Mouse (Mus musculus): ENCODE results near the gene Gm26897.

The Gm26897 gene

DNA sequence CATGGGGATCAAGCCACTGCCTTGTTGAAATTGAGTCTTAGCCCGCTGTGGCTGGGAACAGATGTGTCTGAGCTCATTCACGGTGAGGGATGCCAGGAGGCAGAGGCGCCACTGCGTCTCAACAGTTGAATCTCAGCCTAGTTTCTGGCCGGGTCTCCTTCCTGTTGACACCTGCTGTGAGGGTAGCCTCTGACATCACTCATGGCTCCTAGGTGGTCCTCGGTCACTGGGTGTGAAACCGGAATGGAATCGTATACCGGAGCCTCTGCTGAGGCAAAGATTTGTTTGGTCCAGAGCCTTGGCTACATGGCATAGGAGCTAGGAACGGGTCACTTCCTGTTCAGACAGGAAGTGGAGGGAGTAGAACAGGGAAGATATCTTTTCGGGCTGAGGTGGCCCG lies at the start of gene Gm26897:
Gene Gm26897 (plus strand): TSS at position 74 of the 400 bp plus-strand sequence.
- DNase-seq = no peak

DNA sequence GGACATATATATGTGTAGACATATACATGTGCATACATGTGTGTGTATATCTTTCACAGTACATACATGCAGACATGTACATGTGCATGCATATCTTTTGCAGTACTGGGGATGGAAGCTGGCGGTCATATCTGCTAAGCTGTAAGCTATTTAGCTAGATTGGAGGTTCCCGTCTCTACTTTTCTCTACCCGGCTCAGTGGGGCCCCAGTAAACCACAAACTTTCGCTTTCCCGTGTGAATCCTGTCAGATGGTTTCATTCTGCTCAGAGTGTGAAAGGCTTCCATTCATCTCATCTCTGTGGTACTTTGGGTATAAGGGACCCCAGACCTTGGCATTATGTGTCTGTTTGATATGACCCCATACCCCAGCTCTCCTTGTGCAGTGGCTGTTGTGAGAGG lies 46.4 kb upstream of the Gm26897 start:
- DNase-seq = peak; percentile 56

DNA sequence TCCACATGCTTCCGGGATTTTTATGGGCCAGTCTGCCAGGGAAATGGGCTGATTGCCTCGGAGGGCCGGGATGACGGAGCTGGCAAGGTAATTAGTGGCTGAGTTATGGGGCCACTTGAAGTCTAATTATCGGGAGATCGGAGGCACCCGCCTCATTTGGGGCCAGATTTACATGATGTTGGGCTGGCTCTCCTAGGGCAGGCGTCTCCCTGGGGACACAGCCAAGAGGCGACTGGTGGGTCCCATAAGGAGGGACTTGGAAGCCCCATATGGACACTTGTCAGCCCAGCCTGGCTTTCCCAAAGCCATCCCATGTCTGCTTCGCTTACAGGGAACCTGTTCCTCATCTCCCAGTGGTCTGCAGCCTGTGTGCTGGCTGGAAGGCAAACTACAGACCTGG lies 45.1 kb upstream of the Gm26897 start:
- no peak for DNase-seq

DNA sequence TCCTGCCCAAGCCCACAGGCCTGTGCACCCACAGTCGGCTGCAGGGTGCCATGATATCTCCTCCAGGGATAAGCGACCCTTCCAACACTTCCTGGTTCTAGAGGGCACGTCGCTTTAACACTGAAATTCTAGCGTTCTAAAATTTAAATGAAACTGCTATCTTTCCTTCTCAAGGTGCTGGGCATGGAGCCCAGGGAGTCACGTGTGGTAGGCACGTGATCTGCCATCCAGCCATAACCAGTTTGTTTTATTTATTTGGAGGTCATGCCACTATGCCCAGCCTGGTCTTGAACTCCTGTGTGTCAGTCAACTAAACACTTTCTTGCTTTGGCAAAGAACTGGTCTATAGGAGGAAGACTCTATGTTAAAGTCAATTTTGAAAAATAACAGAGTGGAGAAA lies 35.7 kb upstream of the Gm26897 start:
- no peak for DNase-seq

DNA sequence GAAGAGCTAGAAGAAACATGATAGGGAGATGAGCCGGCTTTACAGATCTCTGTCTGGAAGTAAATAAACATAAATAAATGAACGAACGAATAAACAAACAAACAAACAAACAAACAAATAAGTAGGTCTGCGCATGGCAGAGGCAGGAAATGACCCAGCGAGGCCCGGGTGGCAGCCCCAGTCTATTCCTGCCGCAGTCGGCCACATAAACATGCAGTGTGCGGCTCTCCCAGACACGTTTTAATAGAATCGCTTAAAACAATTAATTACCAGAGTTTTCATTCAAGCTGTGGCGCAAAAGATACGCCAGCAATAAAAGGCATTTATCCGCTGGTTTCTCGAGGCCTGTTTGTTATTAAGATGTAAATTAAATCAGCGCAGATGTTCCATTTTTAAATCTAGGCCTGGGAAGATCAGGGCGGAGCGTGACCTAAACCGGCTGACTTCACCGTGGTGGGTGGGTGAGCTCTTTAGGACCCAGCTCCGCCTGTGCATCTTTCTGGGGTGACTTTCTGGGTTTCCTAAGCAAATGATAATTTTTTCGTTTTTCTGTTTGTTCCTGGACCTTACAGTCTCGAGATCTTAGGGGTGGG lies 33.9 kb upstream of the Gm26897 start:
- DNase-seq = no peak

DNA sequence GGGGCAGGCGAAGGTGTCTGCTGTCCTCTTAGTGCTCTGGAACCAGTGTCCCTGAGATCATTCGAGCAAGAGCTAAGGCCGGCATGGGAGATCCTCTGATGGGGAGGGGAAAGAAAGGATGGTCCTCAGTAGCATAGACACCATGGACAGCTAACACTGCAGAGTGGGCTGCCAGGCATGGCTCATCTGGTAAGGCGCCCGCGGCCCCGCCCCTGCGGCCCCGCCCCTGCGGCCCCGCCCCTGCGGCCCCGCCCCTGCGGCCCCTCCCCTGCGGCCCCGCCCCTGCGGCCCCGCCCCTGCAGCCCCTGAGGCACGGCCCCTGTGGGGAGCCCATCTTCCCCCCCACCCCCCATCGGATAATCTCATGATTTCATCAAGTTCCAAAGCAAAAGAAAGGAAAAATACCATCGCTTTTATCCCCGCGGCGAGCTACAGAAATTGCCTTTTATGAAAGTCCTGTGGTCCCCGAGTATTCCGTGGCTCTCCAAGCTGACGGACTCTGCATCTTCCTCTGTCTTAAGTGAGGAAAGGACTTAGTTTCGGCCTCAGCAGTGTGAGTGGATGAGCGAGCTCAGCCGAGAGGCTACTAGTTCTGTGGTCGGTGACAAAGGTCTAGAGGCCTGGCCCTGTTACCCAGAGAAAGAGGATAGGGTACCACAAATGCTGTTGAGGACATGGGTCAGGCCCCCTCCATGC lies 31.9 kb upstream of the Gm26897 start:
- no peak for DNase-seq

DNA sequence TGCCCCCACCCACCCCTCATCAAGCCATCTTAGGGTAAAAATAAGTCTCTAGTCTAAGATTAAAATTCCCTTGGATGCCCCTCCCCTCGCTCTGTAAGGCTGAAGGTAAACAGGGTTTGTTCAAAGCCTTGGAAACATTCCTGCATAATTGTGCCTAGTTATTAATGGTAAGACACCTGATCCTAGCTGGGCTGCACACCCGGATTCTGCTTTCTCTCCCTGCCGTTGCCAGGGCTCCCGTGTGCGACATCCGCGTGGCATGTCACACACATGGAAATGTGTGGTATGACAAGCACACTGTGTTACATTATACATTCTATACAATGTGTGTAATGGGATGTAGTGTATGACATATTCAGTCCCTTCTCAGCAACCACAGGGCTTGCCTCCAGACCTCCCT lies 30.1 kb upstream of the Gm26897 start:
- no peak for DNase-seq

DNA sequence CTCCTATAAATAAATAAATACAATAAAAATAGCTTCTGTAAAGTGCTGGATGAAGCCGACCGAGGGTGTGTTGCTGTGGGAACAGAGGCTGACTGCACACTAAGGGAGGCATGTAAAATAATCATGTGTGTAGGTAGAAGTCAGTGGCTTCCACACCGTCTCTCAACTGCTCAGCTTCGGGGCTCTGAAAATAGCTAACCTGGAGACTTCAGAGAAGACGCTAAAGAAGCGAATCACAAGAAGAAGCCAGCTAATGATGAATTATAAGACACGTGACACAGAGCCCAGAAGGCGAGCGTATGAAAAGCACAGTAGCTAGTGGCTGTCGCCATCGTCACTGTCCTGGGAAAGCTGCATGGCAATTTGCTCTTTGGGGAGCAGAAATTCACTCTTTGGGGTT lies 29.4 kb upstream of the Gm26897 start:
- no peak for DNase-seq

DNA sequence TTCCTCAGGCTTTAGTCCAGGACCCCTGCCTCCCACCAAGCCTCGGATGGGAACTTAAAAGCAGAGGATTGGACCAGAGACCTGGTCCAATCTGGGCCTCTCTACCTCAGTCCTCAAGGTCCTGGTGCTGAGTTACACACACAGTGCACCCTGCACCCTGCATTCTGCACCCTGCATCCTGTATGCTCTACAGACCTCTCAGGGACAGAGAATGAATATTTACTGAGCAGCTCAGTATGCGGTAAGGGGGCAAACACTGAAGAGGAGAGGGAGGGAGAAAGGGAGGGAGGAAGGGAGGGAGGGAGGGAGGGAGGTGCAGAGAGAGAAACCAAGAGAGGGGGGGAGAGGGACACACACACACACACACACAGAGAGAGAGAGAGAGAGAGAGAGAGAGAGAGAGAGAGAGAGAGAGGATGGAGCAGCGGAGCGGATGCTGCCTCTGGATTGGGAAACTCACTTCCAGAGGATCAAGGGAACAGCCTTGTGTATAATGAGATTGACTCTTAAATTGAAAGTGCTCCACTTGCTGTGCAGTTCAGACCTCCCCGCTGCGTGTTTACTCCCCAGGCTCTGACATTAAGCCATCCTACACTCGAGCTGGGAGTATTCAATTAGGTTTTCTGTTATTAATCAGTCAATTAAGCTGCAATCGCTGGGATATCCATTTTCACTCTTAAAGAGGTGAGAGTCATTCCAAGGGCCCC lies 24.4 kb upstream of the Gm26897 start:
- DNase-seq = no peak

DNA sequence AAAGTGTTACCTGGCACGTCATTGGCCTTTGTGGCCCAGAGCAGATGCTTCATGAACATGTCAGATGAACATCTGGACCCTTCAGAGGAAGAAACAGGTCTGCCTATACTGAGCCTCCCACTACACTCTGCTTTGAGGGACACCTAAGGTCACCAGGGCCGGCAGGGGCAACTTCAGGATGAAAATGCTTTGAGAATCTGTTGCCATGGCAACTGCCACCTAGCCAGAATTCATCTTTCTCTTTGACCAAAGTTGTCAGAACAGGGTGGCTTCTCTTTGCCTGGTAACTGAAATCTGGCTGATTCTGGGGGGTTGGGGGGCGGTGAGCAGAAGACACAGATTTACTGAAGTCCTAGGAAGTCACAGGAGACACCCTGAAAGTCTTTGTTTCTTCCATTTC lies 14.7 kb upstream of the Gm26897 start:
- DNase-seq = no peak

DNA sequence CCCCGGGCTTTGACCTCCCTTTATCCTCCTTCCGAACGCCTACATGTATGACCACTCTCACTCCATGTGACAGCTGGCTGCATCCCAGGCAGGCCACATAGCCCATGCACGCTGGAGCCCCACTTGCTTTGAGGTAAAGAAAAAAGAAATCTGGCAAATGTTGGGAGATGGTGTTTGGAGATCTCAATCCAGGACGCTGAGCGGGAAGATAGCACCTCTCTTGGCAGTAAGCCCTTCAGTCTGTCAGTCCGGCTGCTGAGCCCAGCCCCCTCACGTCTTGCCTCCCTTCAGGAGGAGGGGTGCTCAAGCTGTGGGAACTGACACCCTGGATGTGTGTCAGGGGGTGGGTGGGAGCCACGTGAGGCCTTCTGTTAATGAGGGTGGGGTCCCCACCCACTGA lies 13.0 kb upstream of the Gm26897 start:
- DNase-seq = no peak

DNA sequence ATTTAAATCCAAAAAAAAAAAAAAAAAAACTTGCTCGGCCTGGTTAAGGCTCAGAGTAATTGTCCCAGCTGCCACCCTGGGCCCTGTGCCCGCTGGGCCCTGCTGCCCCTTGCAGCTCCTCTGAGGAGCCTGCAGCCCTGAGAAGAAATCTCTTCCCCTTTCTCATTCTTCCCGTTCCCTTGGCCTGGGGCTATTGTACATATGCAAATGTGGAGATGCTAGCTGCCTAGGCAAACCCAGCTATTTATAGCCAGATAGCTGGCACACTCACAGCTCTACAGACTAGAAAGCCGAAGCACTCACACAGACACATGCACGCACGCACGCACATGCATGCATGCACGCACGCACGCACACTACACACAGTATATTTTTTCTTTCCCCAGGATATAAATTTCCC lies 9.0 kb upstream of the Gm26897 start:
- DNase-seq = no peak

DNA sequence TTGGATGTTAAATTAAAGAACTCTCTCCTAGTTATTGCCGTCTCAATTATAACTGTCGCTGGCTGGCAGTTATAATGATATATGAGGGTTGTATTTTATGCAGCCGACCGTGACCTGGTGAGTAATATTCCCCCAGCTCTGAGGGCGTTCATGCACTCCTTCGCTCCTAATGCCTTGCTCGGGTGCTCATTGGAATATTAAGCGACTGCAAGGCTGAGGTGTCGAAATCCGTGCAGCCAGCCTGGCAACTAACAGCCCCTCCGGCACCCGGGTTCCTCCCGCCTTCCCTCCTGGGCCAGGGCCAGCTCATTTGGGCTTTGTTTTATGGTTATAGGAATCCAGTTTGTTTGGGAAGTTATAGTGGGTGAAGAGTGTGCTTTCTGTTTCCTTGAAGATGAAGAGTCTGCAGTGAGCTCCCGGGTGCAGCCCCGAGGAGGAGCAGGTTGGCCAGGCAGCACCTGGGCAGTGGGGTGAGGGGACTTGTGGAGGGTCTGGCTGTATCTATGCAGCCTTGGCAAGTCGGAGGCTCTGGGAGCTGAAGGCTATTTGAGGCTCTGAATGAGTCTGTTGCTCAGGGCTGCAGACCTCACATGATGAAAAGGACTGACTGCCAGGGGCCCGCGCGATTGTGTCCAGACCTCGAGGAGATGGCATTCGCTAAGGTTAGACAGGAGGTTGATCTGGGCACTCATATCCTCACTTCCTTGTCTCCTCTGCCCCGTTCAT lies 8.4 kb upstream of the Gm26897 start:
- no peak for DNase-seq

DNA sequence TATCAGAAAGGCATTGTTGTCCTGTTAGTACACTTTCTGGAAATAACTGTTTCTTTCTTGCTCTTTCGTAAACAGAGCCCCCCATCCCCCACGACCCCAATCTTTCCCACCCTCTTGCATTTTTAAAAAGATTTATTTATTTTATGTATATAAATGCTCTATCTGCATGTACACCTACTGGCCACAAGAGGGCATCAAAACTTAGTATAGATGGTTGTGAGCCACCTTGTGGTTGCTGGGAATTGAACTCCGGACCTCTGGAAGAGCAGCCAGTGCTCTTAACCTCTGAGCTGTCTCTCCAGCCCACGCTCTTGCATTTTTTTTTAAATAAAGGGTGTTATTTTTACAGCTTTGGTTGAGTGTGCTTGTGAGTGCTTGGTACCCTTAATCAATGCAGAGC lies 5.3 kb upstream of the Gm26897 start:
- no peak for DNase-seq

DNA sequence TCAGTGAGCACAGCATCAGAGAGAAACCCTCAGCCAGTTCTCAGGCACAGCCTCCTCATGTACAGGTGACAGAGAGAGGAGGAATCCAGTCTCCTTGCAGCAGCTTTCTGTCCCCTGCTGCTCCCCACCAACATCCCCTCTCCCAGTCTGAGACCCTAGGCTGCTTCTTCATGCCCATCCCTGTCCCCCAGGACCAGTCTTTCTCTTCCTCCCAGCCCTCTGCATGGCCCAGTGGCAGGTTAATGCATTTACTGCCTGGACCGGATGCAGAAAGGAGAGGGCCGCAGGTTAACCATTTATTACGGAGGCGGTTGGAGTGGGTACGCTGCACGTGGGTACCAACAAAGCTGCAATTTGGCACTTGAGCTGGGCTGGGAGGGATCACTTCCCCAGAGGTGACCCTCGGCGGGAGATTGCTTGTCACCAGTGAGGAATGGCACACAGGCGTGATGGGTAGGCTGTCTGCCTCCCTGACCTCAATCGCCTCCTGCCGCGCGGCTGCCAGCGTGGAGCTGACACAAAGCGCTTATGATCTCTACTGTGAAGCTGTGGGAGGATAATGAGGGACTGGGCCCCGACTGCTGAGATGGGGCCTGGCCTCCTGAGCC lies 3.1 kb upstream of the Gm26897 start:
- DNase-seq = no peak

DNA sequence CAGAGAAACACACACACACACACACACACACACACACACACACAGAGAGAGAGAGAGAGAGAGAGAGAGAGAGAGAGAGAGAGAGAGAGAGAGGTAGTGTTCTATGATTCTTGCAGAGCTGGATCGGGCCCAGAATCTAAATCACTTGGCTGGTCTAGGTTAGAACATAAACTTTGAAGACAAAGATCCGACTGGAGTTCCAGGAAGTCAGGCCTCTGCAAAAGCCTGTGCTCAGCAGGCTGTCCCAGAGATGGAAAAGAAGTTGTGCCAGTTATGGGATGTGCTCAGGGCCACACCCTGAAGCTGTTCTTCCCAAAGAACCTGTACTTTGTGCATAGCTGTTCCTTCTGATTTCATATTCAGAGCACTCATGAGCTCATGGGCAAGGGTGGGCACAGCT lies 1.5 kb upstream of the Gm26897 start:
- DNase-seq = no peak

DNA sequence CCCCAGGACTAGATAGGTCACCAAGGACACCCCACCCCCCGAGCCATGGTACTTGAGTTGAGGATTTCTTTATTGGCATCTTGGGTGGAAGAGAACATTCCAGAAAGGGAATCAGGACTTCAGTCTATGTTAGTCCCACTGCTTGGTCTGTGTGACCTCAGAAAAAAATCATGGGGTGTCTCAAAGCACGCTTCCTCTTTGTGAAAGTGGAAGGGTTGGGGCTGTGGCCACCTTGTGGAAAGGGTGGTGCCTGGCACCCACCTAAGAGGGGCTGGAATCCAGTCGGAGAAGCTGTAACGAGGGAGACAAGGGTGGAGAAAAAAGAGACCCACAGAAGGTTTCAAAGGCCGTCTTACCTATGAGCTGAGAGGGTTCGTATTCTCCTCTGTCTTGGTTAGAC lies 5.8 kb downstream of the Gm26897 start:
- no peak for DNase-seq

DNA sequence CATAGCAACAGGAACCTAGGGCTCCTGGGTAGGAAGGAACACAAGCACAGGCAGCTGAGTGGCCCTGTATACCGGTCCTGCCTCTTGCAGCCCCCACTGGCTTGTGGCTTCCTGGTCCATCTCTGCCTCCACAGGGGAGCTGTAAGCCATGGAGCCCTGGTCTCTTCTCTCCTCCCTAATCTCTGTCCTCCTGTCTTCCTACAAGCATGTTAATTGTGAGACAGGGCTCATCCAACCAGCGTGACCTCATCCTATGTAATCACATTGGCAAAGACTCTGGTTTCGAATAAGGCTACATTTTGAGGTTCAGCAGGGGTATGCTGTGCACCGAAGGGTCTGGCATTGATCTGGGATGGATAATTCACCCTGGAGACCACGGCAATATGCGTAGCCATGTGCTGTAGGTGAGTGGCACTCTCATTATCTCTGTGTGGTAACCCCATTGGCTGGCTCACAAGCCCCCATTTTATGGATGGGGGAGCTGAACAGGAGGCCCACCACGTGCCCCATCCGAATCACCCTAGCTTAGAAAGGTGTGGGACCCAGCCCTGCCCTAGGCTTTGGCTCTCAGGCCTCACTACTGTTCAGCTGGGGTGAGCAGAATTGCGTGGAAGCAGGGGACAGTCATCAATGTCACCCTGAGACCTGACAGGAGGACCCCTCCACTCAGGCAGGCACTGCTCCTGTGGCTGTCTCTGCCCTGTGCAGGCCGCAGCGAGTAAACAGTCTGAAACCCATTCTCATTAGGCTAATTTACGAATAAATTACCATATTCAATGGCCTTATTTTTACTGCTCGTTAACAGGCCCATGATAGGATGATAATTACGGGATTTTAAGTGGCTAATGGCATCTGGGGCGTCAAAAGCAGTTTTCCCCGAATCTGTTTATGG lies 6.9 kb downstream of the Gm26897 start:
- DNase-seq = no peak

DNA sequence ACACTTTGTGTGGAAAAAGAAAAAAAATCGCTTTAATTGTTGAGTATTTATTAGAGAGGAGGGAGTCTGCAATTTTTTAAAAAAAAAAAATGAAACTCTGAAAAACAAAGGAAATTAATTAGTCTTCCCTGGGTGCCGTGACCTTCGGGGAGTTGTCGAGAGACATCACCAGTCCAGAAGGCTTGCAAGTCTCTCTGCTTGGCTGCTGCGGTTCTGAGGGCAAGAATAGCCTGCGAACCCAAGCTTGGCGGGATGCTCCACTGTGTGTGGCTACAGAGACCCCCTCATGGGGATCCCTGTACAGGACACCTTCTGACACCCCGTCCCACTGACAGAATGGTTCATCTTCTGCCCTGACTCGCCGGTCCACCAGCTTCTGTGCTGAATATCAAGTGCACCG lies 7.6 kb downstream of the Gm26897 start:
- no peak for DNase-seq

DNA sequence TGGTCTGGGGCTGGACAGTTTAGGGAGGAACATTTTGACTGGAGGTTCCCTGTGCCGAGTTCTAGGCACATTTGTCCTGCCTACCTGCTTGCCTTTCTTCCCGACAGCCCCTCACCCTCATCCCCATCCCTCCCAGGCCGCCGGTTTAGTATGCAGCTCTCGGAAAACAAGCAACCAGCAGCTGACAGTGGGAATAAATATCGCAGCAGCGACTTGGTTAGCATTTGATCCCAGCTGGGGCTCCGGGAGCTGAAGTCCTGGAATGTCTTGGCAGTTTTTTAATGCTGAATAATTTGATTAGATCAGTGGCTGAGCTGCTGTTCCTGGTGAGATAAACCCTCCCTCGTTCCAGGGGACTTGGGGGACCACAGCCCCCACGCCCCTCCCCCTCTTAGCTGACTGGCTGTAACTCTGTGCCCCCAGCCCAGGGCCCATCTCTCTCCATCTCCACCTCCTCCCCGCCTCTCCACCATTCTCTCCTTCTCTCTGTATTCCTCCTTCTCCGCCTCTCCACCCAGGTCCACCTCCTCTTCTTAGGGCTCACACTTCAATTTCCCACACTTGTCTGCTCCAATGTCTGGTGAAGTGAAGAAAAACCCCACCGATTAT lies 8.7 kb downstream of the Gm26897 start:
- no peak for DNase-seq

DNA sequence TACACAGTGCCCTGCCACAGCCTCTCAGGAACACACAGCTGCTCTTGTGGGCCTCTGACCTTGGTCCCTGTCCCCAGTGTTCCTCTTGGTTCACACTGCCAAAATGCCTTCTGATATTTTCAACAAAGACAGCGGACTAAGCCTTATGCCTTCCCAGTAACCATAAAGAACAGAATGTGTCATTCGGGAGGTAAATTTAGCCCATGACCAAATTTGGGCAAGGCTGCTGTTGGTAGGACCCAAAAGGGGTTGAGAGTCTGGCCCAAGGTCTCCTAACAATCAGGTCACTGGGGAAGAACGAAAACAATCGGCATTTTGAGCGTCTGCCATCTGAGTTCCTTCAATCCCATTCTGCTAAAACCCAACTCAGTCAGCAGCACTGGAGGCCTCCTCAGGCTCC lies 15.9 kb downstream of the Gm26897 start:
- DNase-seq = no peak

DNA sequence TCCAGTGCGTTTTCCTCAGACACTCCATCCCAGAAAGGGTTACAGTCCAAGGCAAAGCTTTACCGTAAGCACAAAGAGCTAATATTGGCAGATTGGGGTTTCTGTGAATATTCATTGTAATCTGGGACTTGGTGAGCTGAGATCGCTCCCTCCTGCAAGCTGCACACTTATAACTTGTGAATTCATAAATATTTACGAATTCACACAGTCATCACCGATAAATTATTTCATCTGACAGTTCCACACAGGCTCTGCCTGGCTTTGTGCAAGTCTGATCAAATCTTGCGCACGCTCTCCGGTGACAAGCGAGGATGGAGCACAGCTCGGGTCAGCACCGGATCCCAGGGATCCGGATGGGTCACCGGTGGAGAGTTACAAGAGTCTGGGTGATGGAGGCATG lies 16.4 kb downstream of the Gm26897 start:
- DNase-seq = no peak
